Mouse (Mus musculus) spleen, embryonic (tissue): ENCODE data around the gene Serpina3k.
"Not testable (repeated sequence)": the region's sequence is repeated elsewhere in the genome, so short reads cannot be mapped to it uniquely, and the experiment has no call there.

Experiments
- CTCF ChIA-PET: fragments of 350-600 bp; sonication (Branson Sonifier 250); formaldehyde crosslinking; loops from one replicate; lab custom pipeline; 2022; lab: Charles Lee

Serpina3k gene

GRCm38 (mm10) chr12:104338226-104338625 lies at the start of gene Serpina3k, which contains the start of gene Serpina3m:
Gene Serpina3k (plus strand): TSS chr12:104338486.
Gene Serpina3m (plus strand): TSS chr12:104338486.
- CTCF ChIA-PET: not testable (repeated sequence)

DNA sequence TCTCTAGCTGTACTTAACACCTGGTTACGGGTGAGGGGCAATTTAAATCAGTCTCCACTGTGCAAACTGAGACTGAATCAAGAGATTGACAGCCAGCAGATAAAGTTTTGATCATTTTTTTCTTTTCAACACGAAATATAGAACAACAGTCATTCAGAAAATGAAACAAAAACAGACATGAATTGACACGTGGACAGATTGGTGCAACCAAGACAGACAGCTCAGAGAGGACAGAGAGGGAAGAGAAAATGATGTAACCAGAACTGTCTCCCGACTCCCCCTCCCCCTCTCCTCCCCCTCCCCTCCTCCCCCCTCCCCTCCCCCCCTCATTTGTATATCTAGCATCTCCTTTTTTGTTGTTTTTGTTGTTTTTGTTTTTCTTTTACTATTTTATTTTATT lies 48.4 kb upstream of the Serpina3k start:
- CTCF ChIA-PET: interaction anchor here (0.7 kb wide), 1 partner anchor 249 kb away, joined by 9 read pairs; no protein-coding TSS in a partner anchor

GRCm38 (mm10) chr12:104293963-104294362 lies 44.3 kb upstream of the Serpina3k start:
- CTCF ChIA-PET: no interaction called here

- CTCF ChIA-PET: no interaction called here
Observed at GRCm38 (mm10) chr12:104298049-104298448, 40.2 kb upstream of the Serpina3k start.

GRCm38 (mm10) chr12:104305991-104306390 lies 32.3 kb upstream of the Serpina3k start:
- CTCF ChIA-PET: no interaction called here

- CTCF ChIA-PET: no interaction called here
Observed at GRCm38 (mm10) chr12:104314253-104314652, 24.0 kb upstream of the Serpina3k start, which contains the start of gene Serpina3j. Gene Serpina3j (plus strand): TSS chr12:104314553.

DNA sequence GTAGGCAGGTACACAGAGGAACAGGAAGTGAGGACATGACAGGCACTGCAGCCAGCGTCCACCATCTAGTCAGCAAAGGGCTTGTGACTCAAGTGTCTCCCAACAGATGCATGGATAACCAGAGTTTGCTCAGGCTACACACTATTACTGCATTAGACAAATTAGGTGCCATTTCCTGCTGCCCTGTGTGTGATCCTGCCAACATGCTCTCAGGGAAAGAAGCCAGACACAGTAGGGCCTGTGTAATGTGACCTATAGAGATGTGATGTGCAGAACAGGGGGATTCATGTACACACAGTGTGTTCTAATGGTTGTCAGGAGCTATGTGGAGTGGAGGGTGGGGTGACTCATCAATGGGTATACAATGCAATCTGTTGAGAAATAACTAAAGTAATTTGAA lies 15.8 kb upstream of the Serpina3k start:
- CTCF ChIA-PET: no interaction called here

DNA sequence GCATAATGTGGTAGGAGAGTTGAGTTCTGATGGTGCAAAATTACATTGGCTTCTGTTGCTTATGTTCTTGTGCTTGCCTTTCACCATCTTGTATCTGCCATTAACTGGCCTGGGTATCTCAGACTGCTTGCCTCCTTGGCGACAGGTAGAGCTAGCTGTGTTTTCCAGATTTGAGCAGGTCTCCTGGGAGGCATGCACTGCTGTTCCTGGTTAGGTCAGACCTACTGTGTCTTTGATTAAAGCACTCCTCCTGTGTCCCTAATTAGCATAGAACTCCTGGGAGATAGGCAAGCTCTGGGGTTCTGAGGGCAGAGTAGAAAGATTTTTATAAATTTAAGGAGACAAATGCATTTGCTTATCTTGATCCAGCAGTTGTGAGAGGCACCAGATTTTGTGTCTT lies 6.6 kb upstream of the Serpina3k start:
- CTCF ChIA-PET: no interaction called here

DNA sequence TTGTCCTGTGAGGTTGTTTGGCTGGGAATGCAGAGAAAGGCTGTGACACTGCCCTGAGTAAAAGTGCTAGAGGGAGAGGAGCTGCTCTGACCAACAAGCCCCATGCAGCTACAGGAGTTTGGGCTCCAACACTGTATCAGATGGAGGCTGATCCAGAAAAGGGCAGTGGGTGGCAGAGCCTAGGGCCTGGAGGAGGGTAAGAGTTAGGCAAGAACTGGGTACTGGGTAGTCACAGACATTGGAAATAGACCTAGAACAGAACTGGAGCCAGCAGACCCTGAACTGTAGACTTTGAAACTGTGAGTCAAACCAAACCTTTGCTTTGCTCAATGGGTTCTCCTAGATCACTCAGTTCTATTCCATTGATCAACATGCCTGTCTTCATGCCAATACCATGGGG lies 1.4 kb upstream of the Serpina3k start:
- CTCF ChIA-PET: not testable (repeated sequence)

GRCm38 (mm10) chr12:104338705-104339104 lies 419 bp downstream of the Serpina3k start:
- CTCF ChIA-PET: no interaction called here

DNA sequence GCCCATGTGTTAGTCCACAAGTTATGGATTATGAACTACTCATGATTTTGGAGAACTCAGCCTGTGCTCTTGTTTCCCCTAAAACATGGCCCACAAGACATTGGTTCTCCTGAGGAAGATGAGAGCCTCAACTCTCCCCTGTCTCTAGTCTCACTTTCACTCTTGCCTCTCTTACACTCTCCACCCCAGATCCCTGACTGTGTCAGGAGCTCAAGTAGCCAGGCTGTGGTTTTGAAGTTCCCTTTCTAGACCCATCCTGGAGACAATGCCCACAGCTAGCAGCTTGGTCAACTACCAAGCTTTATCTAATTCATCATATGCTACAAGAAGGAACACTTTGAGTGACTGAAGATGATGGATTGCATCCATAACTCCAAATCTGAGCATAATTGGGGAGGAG lies 4.2 kb downstream of the Serpina3k start:
- CTCF ChIA-PET: not testable (repeated sequence)

DNA sequence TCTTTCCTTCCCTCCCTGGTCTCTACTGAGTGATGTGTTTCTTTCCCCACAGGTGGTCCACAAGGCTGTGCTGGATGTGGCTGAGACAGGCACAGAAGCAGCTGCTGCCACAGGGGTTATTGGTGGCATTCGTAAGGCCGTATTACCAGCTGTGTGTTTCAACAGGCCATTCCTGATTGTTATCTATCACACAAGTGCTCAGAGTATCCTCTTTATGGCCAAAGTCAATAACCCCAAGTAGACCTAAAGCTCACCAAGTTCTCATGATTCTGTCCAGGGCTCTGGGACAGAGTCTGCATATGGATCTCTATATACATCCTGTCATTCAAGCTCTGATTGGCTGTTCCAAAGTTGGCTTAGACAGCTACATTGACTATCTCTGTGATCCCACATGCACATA lies 6.9 kb downstream of the Serpina3k start:
- CTCF ChIA-PET: no interaction called here

DNA sequence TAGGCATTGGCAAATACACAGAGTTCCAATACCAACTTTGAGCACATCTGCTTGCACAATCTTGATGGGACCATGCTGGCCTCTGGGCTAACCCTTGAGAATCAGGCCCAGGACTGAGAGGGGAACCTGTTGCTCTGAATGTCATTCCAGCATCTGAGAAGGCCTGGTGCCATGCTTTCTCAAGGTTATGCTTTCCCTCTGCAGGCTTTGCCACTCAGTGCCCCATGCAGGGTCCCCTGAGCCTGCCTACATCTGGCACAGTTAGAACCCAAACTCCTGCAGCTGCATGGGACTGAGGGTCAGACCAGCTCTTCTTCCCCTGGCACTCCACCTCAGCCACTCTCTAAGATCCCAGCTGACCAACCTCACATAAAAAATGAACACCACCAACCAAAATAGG lies 7.4 kb downstream of the Serpina3k start:
- CTCF ChIA-PET: no interaction called here

DNA sequence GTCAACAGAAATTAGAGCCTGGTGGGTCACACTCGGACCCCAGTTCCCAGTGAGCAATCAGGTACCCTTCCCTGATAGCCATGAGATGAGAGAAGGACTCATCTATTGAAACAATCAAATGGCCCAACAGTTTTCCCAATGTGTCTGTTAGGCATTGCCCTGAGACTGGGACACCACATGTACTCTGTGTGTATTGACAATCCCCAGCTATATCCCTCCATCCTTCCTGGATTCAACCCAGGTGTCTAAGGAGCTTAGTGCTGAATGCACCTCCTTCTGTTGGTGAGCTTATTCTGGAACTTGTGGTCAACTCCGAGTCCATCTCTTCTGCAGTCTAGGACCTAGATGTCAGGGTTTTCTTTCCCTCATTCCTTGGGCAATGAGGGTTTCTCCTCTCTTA lies 8.8 kb downstream of the Serpina3k start:
- CTCF ChIA-PET: no interaction called here

- CTCF ChIA-PET: not testable (repeated sequence)
Observed at GRCm38 (mm10) chr12:104351812-104352211, 13.5 kb downstream of the Serpina3k start.

DNA sequence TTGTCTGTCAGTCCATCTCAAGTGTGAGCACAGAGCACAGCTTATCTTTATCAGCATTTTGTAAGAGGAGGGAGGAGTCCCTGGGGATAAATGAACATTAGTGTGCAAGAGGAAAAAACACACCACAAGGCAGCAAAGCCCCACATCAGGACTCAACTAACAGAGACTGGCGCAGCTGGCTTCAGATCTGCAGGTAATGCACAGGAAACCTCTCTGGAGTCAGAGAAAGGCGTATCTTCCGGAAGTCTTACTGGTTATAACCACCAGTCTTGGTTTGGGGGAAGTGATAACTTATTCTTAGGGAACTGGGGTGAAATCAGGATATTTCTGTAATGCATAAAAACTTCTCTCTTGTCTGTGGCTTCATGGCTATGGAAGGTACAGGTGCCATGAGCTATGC lies 17.7 kb downstream of the Serpina3k start:
- CTCF ChIA-PET: no interaction called here

DNA sequence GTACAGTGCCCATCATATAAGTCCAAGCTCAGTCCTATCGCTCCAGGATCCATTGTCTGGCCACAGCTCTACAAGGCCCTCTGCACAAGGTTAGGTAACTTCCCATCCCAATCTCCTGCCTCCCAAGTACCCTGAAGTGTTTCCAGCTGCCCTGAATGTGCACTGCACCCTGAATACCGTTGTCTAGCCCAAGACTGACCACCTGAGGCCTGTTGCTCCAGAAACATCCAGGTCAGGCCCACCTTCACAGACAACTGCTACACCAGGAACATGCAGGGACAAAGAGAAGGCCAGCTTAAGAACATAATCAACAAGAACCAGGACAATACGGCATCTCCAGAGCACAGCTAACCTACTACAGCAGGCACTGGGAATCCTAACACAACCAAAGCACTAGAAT lies 31.7 kb downstream of the Serpina3k start:
- CTCF ChIA-PET: no interaction called here

DNA sequence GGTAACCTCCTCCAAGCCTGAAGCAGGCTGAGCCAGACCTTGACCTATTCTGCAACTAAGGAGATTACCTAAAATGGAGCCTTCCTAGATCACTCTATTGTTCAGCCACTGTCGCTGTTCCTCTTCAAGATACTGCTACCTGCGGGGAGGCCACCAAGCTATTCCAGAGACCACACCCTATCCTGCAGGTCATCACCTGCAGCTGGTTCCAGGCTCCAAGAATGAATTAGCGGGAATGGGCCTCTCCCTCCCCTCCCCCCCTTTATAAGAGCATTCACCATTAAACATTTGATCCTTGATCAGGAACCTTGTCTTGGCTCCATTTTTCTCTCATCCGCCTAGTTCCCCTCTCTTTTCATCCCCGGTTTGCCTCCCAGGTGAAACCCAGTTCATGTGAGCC lies 38.9 kb downstream of the Serpina3k start:
- CTCF ChIA-PET: not testable (repeated sequence)

GRCm38 (mm10) chr12:104378351-104378750 lies 40.1 kb downstream of the Serpina3k start:
- CTCF ChIA-PET: not testable (repeated sequence)

DNA sequence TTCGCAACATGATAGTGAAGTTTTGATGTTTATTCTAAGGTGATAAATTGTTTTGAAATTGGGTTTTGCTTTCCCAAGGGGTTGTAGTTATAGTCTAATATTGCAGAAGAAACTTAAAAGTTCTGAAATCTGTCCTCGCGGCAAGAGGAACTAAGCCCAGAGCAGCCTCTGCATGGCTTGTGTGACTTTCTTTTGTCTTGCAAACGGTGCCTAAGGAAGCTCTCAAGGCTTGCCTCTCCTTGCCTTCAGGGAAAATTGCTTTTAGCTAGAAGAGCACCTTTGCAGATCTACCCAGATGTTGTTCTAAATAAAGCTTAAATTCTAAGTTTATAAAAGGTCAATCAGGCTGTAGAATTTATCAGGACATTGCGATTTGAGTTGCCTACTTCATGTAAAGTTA lies 40.5 kb downstream of the Serpina3k start:
- CTCF ChIA-PET: not testable (repeated sequence)

- CTCF ChIA-PET: no interaction called here
Observed at GRCm38 (mm10) chr12:104379856-104380255, 41.6 kb downstream of the Serpina3k start.

- CTCF ChIA-PET: not testable (repeated sequence)
Observed at GRCm38 (mm10) chr12:104381071-104381604, 42.9 kb downstream of the Serpina3k start.

DNA sequence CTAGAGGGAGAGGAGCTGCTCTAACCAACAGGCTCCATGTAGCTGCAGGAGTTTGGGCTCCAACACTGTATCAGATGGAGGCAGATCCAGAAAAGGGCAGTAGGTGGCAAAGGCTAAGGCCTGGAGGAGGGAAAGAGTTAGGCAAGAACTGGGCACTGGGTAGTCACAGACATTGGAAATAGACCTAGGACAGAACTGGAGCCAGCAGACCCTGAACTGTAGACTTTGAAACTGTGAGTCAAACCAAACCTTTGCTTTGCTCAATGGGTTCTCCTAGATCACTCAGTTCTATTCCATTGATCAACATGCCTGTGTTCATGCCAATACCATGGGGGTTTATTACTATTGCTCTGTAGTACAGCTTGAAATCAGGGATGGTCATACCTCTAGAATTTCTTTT lies 47.7 kb downstream of the Serpina3k start:
- CTCF ChIA-PET: not testable (repeated sequence)

DNA sequence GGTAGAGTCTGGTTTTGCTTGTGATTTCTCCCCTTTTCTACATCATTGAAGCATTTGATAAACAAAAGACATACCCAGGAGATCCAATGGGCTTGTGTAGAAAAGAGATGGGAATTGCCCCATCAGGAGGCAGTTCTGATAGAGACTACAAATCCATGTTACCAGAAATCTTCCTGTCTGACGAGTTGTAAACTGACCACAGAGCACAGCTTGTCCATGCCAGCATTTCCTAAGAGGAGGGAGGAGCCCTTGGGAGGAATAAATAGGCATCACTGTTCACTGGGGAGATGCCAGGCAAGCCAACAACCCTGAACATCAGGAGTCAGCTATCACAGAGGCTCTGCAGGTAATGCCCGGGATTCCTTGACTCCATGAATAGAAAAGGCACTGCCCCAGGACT lies 48.6 kb downstream of the Serpina3k start:
- CTCF ChIA-PET: not testable (repeated sequence)
